Comparison of ENCODE assay signal across 15 mouse cellular contexts in the genomic region with DNA sequence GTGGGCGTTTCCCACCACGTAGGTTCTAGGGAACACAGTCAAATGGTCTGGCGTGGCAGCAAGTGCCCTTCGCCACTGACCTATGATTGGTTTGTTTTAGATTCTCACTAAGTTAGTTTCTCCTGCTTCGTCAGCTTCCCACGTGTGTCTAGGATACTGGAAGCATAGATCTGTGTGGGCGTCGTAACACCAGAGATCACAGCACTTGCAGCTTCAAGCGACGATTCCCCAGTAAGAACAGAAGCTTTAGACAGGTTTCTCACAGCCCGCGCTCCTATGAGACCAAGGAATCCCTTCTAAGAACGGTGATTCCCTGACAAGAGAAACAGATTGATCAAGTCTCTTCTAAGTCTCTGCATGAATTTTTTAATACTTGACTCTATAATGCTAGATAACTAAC.
"Had no signal": no experiment of that assay in that cellular context is flagged by ENCODE, and none has a peak within 500 bp of the region (broad histone marks: within the 10 kb centered on the region; RNA-seq: fewer than 3 reads in every experiment).

No protein-coding gene starts in this region.

- H3K4me3 ChIP-seq: neural tube, embryonic 12.5 days; neural tube, embryonic 13.5 days; neural tube, embryonic 15.5 days; stomach, embryonic 15.5 days had no signal

- H3K27ac ChIP-seq: neural tube, embryonic 12.5 days; neural tube, embryonic 13.5 days; neural tube, embryonic 15.5 days; stomach, embryonic 15.5 days; stomach, postnatal 0 days had no signal

- H3K4me2 ChIP-seq: neural tube, embryonic 12.5 days; neural tube, embryonic 13.5 days; neural tube, embryonic 15.5 days; stomach, embryonic 15.5 days had no signal

- H3K9ac ChIP-seq: neural tube, embryonic 12.5 days; neural tube, embryonic 13.5 days; neural tube, embryonic 15.5 days; stomach, embryonic 15.5 days had no signal

- H3K27me3 ChIP-seq: neural tube, embryonic 12.5 days; neural tube, embryonic 13.5 days; neural tube, embryonic 15.5 days; stomach, embryonic 15.5 days had no signal

- DNase-seq: retina, postnatal 1 day; right cerebral cortex, postnatal 14 days; right cerebral cortex, postnatal 4 days; spleen, adult 18-20 months; thymus, adult 18-20 months; thymus, adult 2 months; thymus, postnatal 14 days; thymus, postnatal 25 days; thymus, postnatal 36 days; thymus, postnatal 4 days had no signal

- H3K4me1 ChIP-seq: neural tube, embryonic 12.5 days; neural tube, embryonic 13.5 days; neural tube, embryonic 15.5 days; stomach, embryonic 15.5 days had no signal

- H3K9me3 ChIP-seq: neural tube, embryonic 12.5 days; neural tube, embryonic 13.5 days; neural tube, embryonic 15.5 days; stomach, embryonic 15.5 days had no signal

- H3K36me3 ChIP-seq: neural tube, embryonic 12.5 days; neural tube, embryonic 13.5 days; neural tube, embryonic 15.5 days; stomach, embryonic 15.5 days had no signal
